Mouse (Mus musculus) thymus, adult 18-20 months (tissue): ENCODE data around the gene Comtd1.

Experiments used
- DNase-seq, 2 experiments: peaks; one replicate each; pipeline ENCODE4 v3.0.0; 2022; ENCODE audit warnings: mixed read lengths in 2 of 2

Gene Comtd1

GRCm38 (mm10) chr14:21831830-21832403, 16.9 kb downstream of the Comtd1 start:
- DNase-seq: no peak

- DNase-seq: peak; percentile 92
These were observed 17.7 kb downstream of the Comtd1 start for GRCm38 (mm10) chr14:21830876-21831767.

GRCm38 (mm10) chr14:21825786-21826491, 22.8 kb downstream of the Comtd1 start:
- no peak for DNase-seq

GRCm38 (mm10) chr14:21824938-21825337, 23.8 kb downstream of the Comtd1 start, which contains the start of gene Vdac2:
TSS of gene Vdac2 (plus strand) at chr14:21825238.
- no peak for DNase-seq

GRCm38 (mm10) chr14:21823897-21824296, 24.9 kb downstream of the Comtd1 start:
- DNase-seq: no peak

- DNase-seq: no peak
These were observed 25.9 kb downstream of the Comtd1 start for GRCm38 (mm10) chr14:21822795-21823374.

GRCm38 (mm10) chr14:21822307-21822706, 26.5 kb downstream of the Comtd1 start:
- no peak for DNase-seq

- DNase-seq: no peak
These were observed 27.8 kb downstream of the Comtd1 start for GRCm38 (mm10) chr14:21820880-21821505.

- no peak for DNase-seq
These were observed 31.3 kb downstream of the Comtd1 start for GRCm38 (mm10) chr14:21817453-21817852.

GRCm38 (mm10) chr14:21816255-21816654, 32.5 kb downstream of the Comtd1 start:
- DNase-seq: no peak

GRCm38 (mm10) chr14:21814606-21815005, 34.2 kb downstream of the Comtd1 start:
- no peak for DNase-seq

GRCm38 (mm10) chr14:21813847-21814246, 34.9 kb downstream of the Comtd1 start:
- no peak for DNase-seq

GRCm38 (mm10) chr14:21813216-21813615, 35.6 kb downstream of the Comtd1 start:
- DNase-seq: no peak

- peak; percentile 37 to 44 for DNase-seq
These were observed 36.1 kb downstream of the Comtd1 start for GRCm38 (mm10) chr14:21812590-21813162.

- DNase-seq: no peak
These were observed 36.9 kb downstream of the Comtd1 start for GRCm38 (mm10) chr14:21811744-21812393.

- DNase-seq: no peak
These were observed 37.5 kb downstream of the Comtd1 start for GRCm38 (mm10) chr14:21811301-21811700.

GRCm38 (mm10) chr14:21809418-21809817, 39.4 kb downstream of the Comtd1 start:
- DNase-seq: no peak

- no peak for DNase-seq
These were observed 40.4 kb downstream of the Comtd1 start for GRCm38 (mm10) chr14:21808208-21808922.

- no peak for DNase-seq
These were observed 42.1 kb downstream of the Comtd1 start for GRCm38 (mm10) chr14:21806631-21807160.

GRCm38 (mm10) chr14:21806203-21806602, 42.6 kb downstream of the Comtd1 start:
- DNase-seq: no peak
